Mouse (Mus musculus) hindbrain, embryonic 14.5 days (tissue): ENCODE measurements around the gene Col11a2. TPM values are rescaled to one million over a fixed set of nuclear protein-coding genes. Genes with fewer than 3 reads are reported as not detected.
A peak's percentile ranks its signal among the peaks of the same experiment; 100 is the strongest.
"Not testable (repeated sequence)": the region's sequence is repeated elsewhere in the genome, so short reads cannot be mapped to it uniquely, and the experiment has no call there.

ENCODE experiments used
- ATAC-seq: fragments of 200-750 bp; cut with Nextera tagmentation; 2 replicates; pipeline ENCODE4 v1.8.0; 2017; ENCODE audit warnings: moderate number of reproducible peaks, mild to moderate bottlenecking, moderate TSS enrichment, moderate library complexity; ENCODE audit not compliant: low FRiP score
- DNase-seq: peaks from one replicate; pipeline ENCODE4 v3.0.0-alpha.2; 2015; ENCODE audit warnings: low spot score
- H3K27ac ChIP-seq: fragments of 300-500 bp; sonication (generic); 2 replicates; pipeline ENCODE4 v1.5.1; 2014; ENCODE audit warnings: mild to moderate bottlenecking, moderate library complexity
- H3K27me3 ChIP-seq: fragments of 300-500 bp; sonication (generic); 2 replicates; pipeline ENCODE4 v1.6.1; 2014; ENCODE audit warnings: mild to moderate bottlenecking, low read length, mixed read lengths; ENCODE audit not compliant: control insufficient read depth, insufficient read depth
- H3K36me3 ChIP-seq: fragments of 300-500 bp; sonication (generic); replicated peaks from 2 replicates; pipeline ENCODE4 v1.6.1; 2014; ENCODE audit not compliant: control insufficient read depth, insufficient read depth
- H3K4me1 ChIP-seq: fragments of 300-500 bp; sonication (generic); replicated peaks from 2 replicates; pipeline ENCODE4 v1.6.1; 2014; ENCODE audit warnings: antibody characterized with exemption, low read length, mixed read lengths; ENCODE audit not compliant: control insufficient read depth, insufficient read depth
- H3K4me2 ChIP-seq: fragments of 300-500 bp; sonication (generic); replicated peaks from 2 replicates; pipeline ENCODE4 v1.6.1; 2014; ENCODE audit warnings: mild to moderate bottlenecking, moderate library complexity
- H3K4me3 ChIP-seq: fragments of 300-500 bp; sonication (generic); replicated peaks from 2 replicates; pipeline ENCODE4 v1.5.1; 2014; ENCODE audit warnings: mild to moderate bottlenecking, low read length
- H3K9ac ChIP-seq: fragments of 300-500 bp; sonication (generic); 2 replicates; pipeline ENCODE4 v1.6.1; 2014
- H3K9me3 ChIP-seq: fragments of 300-500 bp; sonication (generic); 2 replicates; pipeline ENCODE4 v1.6.1; 2016; ENCODE audit warnings: low read length; ENCODE audit not compliant: control insufficient read depth
- WGBS: fragments of 180-500 bp; shearing (Covaris S2); extraction: QIAGEN DNeasy Blood & Tissue Kit; methylation state at CpG from one replicate; pipeline ENCODE4 v1.1.7; 2014; 5-methylcytosine and 5-hydroxymethylcytosine counted together
- polyA plus RNA-seq: library from polyadenylated mRNA; unstranded; fragments of >200 nt; fragmentation: Nextera tagmentation; extraction: Ambion mirVana; gene quantifications from 2 replicates; pipeline ENCODE4 v1.2.1, GENCODE M21; 2014

Col11a2 gene
- polyA plus RNA-seq, 1 experiment from 2014 or later, result 2.7 TPM

DNA sequence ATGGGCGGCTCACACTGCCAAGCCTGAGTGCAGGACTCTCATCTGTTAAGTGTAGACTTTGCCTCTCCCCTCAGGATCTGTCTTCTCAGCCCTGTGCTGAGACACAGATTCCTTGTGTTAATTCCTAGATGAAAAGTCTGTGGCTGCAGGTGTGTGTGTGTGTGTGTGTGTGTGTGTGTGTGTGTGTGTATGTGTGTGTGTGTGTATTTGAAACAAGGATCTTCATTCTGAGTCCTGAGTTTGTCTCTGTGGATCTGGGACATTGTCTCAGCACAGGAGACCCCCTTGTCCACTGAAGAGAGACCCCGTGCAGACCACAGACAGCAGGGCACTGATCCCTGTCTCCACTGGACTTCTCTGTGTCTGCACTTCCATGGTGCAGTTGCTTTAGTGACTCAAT lies 38.4 kb upstream of the Col11a2 start:
- not testable (repeated sequence) for H3K27ac ChIP-seq, H3K36me3 ChIP-seq, ATAC-seq, H3K4me3 ChIP-seq, H3K4me2 ChIP-seq, H3K9me3 ChIP-seq, H3K4me1 ChIP-seq, H3K9ac ChIP-seq, DNase-seq
- WGBS, result 41% methylated on average over 2 of the region's 2 CpGs
- H3K27me3 ChIP-seq, result peaks cover 32% of the 10 kb centered on the region

DNA sequence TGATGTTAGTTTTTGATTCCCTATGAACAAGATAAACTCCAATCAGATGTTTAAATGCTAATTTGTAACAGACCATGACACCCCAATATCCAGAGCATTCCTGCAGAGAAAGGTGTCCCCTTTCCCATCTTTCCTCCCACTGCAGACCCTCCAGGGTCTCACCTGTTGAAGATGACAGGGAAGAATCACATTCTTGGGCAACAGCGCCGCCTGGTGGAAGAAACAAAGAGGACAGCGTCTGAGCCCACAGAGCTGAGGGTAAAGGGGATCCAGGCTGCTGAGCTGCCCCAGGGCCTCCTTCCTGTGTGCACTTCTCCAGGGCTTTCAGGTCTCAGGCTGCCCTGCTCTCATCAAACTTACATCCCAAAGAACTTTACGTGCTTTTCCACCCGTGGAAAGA lies 35.8 kb upstream of the Col11a2 start:
- Histone ChIP-seq H3K9ac (no peak overlapping the region), H3K4me3 (no peak overlapping the region), H3K27me3 (peaks cover 32% of the 10 kb centered on the region), H3K27ac (no peak overlapping the region), H3K9me3 (no peaks in the 10 kb centered on the region; the same call in 1 of the 2 replicates), H3K36me3 (no peaks in the 10 kb centered on the region), H3K4me1 (peaks cover 9% of the 10 kb centered on the region; the same call in 1 of the 2 replicates), H3K4me2 (no peak overlapping the region)
- WGBS, result 4% methylated on average over 5 of the region's 5 CpGs
- DNase-seq (peak; percentile 61), ATAC-seq (no peak)

DNA sequence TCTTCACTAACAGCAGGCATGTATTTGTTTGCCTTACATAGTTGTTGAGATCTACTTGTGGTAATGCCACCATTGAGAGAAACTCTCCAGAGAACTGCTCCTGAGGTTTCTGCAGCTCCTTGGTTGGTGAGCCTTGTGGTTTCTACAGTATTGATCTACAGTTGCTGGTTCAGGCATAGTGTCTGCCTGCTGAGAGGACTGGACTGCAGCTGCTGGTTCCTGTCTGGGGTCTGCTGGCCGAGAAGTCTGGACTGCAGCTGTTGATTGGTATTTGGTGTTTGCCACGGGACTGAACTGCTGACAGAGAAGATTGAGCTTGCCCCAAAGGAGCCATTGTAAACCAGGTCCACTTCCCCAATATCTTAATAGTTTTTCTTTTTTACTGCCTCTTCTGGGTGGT lies 32.7 kb upstream of the Col11a2 start:
- Histone ChIP-seq H3K4me3 (no peak overlapping the region), H3K9ac (no peak overlapping the region), H3K27ac (no peak overlapping the region), H3K36me3 (no peaks in the 10 kb centered on the region), H3K9me3 (no peaks in the 10 kb centered on the region; the same call in 1 of the 2 replicates), H3K4me2 (no peak overlapping the region), H3K27me3 (0 out of 2 replicates have a peak, but pooled peaks cover 4% of the 10 kb centered on the region), H3K4me1 (no peaks in the 10 kb centered on the region)
- DNase-seq (no peak), ATAC-seq (no peak)
- 68% methylated on average over 2 of the region's 2 CpGs for WGBS

DNA sequence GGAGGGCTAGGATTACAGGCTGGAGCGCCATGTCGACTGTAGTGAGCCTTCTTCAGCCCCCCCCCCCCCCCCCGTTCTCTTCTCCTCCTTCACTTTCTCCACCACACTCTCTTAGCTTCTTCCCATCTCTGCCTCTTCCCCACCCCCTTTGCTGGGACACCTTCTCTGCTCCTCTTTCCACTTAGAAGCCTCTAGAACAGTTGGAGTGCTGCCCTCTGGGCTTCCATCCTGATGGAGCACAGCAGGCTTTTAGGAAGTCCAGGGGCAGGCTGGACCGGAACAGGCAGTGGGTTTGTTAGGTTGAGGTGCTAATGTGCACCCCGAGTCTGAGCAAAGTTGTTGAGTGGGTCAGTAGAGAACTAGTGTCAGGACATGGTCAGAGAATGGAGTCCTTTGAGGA lies 29.1 kb upstream of the Col11a2 start:
- 76% methylated on average over 5 of the region's 5 CpGs for WGBS
- no peaks in the 10 kb centered on the region for H3K36me3 ChIP-seq

DNA sequence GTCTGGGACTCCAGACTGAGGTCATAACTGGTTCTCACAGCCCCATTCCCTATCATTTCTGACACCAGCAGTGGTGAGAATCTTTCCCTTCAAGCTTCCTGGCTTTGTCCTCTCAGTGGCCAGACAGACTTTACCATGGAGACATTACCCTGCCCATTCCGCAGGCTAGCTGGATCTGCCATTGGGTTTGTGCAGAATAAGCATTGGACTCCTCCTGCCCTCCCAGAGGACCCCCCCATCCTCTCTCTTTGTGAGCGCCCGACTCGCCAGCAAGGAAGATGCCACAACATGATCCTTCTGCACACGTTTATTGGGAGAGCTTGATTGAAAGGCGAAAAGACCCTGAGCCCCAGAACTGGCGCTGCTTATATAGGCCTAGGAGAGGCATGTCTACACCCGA lies 25.8 kb upstream of the Col11a2 start:
- DNase-seq, result no peak
- H3K4me1 ChIP-seq, result no peaks in the 10 kb centered on the region
- WGBS, result 95% methylated on average over 8 of the region's 8 CpGs
- no peaks in the 10 kb centered on the region for H3K9me3 ChIP-seq
- H3K36me3 ChIP-seq, result peaks cover 4% of the 10 kb centered on the region; the same call in 1 of the 2 replicates
- H3K9ac ChIP-seq, result no peak overlapping the region
- no peak overlapping the region for H3K4me3 ChIP-seq
- H3K27me3 ChIP-seq, result no peaks in the 10 kb centered on the region
- no peak overlapping the region for H3K4me2 ChIP-seq
- H3K27ac ChIP-seq, result no peak overlapping the region
- no peak for ATAC-seq

More for the DNA sequence above, 29.1 kb upstream of the Col11a2 start:
- DNase-seq (no peak), ATAC-seq (no peak)
- Histone ChIP-seq H3K27me3 (no peaks in the 10 kb centered on the region), H3K27ac (no peak overlapping the region), H3K4me2 (no peak overlapping the region), H3K4me3 (no peak overlapping the region), H3K9me3 (no peaks in the 10 kb centered on the region; the same call in 1 of the 2 replicates), H3K4me1 (no peaks in the 10 kb centered on the region), H3K9ac (no peak overlapping the region)

DNA sequence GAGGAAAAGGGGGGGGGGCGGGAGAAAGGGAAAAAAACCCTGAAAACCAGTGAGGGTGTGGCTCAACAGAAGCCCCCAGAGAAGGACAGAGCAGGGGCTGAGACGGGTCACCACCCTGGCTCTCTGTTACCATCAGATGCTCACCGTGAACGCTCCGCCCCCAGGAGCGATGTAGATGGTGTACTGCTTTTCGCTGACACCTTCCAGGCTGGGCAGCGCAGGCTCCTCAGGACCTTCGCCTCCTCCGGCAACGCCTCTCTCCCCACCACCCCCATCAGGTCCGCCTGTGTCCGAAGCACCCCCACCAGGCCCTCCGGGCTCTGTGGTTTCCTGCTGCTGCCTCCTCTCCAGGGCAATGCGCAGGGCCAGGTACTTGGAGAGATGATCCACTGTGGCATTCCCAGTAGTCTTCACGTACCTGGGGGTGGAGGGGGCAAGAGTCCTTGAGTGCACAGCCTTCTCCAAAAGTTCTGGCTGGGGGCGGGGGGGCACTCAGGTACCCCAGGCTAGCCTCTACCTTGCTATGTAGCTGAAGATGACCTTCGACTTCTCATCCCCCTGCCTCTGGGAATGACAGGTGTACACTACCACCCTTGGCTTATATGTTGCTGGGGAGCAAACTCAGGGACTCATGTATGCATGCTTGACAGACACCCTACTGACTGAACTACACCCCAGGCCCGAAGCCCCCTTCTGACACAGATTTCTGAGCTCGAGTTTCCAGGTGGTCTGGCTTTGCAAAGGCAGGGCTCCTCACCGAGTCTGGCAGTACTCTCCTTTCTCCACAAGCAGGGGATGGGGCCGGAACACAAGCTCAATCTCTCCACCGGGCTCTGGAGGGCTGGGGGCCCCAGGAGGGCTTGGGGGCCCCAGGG lies 17.5 kb upstream of the Col11a2 start:
- Histone ChIP-seq H3K36me3 (peaks cover 26% of the 10 kb centered on the region), H3K27ac (no peak overlapping the region), H3K4me2 (no peak overlapping the region), H3K27me3 (no peaks in the 10 kb centered on the region), H3K4me1 (peaks cover 23% of the 10 kb centered on the region), H3K4me3 (no peak overlapping the region), H3K9ac (no peak overlapping the region), H3K9me3 (0 out of 2 replicates have a peak, but pooled peaks cover 3% of the 10 kb centered on the region)
- DNase-seq (no peak), ATAC-seq (no peak)
- WGBS, result 97% methylated on average over 23 of the region's 23 CpGs

DNA sequence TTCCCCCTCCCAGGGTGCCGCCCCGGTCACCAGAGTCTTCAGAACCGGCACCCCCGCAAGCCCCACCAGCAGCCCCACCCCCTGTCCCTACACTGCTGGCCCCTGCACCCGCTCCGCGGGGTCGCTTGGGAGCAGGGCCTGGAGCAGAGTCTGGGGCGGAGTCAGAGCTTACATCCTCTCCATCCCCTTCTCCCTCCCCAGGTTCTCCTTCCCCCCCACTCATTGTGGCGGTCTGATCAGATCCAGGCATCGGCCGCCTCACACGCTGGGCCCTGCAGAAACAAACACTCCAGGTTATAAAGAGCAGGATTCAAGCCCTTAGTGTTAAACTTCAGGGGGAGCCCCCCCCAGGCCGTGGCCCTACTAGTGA lies 16.8 kb upstream of the Col11a2 start:
- no peaks in the 10 kb centered on the region for H3K27me3 ChIP-seq
- WGBS, result 93% methylated on average over 11 of the region's 14 CpGs
- no peak for DNase-seq
- H3K9me3 ChIP-seq, result 0 out of 2 replicates have a peak, but pooled peaks cover 3% of the 10 kb centered on the region
- H3K27ac ChIP-seq, result no peak overlapping the region
- H3K36me3 ChIP-seq, result peaks cover 26% of the 10 kb centered on the region
- no peak overlapping the region for H3K4me3 ChIP-seq
- H3K4me1 ChIP-seq, result peaks cover 29% of the 10 kb centered on the region
- no peak for ATAC-seq
- no peak overlapping the region for H3K4me2 ChIP-seq
- no peak overlapping the region for H3K9ac ChIP-seq

DNA sequence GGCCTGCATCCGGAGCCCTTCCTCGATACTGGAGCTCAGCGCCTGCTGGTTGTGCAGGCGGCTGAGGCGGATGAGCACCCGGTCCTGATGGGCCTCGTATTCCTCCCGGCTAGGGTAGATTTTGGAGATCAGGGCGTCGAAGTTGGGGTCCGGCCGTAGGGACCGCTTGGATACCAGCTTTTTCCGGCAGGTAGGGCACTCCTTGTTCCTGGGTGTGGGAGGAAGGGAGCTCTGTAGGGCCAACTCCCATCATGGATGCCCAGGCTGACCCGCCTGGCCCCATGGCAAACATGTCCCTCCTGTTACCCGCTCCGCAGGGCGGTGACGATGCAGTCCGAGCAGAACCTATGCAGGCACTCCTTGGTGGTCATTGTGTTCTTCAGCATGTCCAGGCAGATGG lies 16.2 kb upstream of the Col11a2 start:
- Histone ChIP-seq H3K27me3 (no peaks in the 10 kb centered on the region), H3K4me3 (no peak overlapping the region), H3K4me2 (no peak overlapping the region), H3K9ac (0 out of 2 replicates have a peak overlapping the region, but pooled peaks have one; percentile 97), H3K9me3 (0 out of 2 replicates have a peak, but pooled peaks cover 3% of the 10 kb centered on the region), H3K4me1 (peaks cover 33% of the 10 kb centered on the region), H3K27ac (no peak overlapping the region), H3K36me3 (peaks cover 26% of the 10 kb centered on the region)
- ATAC-seq (no peak), DNase-seq (no peak)
- 98% methylated on average over 20 of the region's 20 CpGs for WGBS

DNA sequence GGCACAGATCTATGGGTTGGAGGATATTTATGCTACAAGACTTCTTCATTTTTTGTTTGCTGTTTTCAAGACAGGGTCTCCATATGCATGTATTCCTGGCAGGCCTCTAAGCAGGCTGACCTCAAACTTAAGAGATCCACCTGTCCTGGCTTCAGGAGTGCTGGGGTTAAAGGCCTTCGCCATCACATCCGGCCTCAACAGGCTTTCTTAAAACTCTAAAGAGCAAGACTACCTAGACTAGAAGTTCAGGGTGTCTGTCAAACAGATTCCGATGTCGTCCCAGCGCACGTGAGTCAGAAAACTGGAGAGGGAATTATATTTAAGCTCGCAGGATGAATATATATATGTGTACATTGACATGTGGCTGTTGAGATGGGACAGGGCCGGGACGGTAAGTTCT lies 15.6 kb upstream of the Col11a2 start:
- ATAC-seq, result no peak
- H3K27ac ChIP-seq, result peak overlapping the region; percentile 99
- peak overlapping the region; percentile 83 for H3K4me2 ChIP-seq
- H3K9ac ChIP-seq, result peak overlapping the region; percentile 97
- H3K4me3 ChIP-seq, result peak overlapping the region; percentile 92
- H3K4me1 ChIP-seq, result peaks cover 39% of the 10 kb centered on the region
- WGBS, result 67% methylated on average over 9 of the region's 9 CpGs
- DNase-seq, result no peak
- 0 out of 2 replicates have a peak, but pooled peaks cover 3% of the 10 kb centered on the region for H3K9me3 ChIP-seq
- H3K27me3 ChIP-seq, result no peaks in the 10 kb centered on the region
- peaks cover 32% of the 10 kb centered on the region for H3K36me3 ChIP-seq
